Mouse (Mus musculus) layer of hippocampus, adult 2 months (tissue): ENCODE measurements at regions not wholly inside any gene's neighbourhood (a gene's known extent, or its start where the extent isn't known, plus 50 kb on each side); places are given as distances from the start of the nearest gene placed in this dataset.
"Not testable (repeated sequence)": the region's sequence is repeated elsewhere in the genome, so short reads cannot be mapped to it uniquely, and the experiment has no call there.

Experiments
- DNase-seq, 2 experiments: peaks; one replicate each; pipeline ENCODE4 v3.0.0; 2022; ENCODE audit warnings: low spot score in 2 of 2
- H3K27ac ChIP-seq: fragments of 200-600 bp; 2 replicates; pipeline ENCODE4 v1.8.1; 2022
- H3K4me3 ChIP-seq: fragments of 200-600 bp; 2 replicates; pipeline ENCODE4 v1.8.1; 2022; ENCODE audit warnings: mild to moderate bottlenecking
- CTCF ChIP-seq: fragments of 200-600 bp; conservative IDR thresholded peaks from 2 replicates; pipeline ENCODE4 v1.8.1; 2022; ENCODE audit warnings: antibody characterized with exemption, mild to moderate bottlenecking, moderate library complexity

DNA sequence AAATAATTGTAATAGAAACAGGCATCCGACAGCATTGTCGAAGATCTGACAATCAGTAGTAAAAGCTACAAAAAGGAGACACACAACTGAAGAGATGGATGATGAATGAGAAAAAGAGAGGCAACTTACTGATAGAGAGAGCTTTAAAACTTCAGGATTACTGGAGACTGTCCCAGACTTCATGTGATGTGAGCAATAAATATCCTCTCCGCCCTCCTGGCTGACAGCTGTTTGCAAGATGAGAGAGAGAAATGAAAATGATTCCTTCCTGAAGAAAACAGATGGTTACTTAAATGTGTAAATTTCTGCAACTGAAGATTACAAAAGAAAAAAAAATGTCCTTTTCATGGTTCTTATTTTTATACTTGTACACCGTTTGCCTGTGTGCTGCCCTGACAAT lies 306.7 kb upstream of the Ncam2 start:
- no peak overlapping the region for H3K4me3 ChIP-seq
- peak; percentile 15 to 47 for DNase-seq
- H3K27ac ChIP-seq, result no peak overlapping the region
- TF ChIP-seq CTCF, result no peak

DNA sequence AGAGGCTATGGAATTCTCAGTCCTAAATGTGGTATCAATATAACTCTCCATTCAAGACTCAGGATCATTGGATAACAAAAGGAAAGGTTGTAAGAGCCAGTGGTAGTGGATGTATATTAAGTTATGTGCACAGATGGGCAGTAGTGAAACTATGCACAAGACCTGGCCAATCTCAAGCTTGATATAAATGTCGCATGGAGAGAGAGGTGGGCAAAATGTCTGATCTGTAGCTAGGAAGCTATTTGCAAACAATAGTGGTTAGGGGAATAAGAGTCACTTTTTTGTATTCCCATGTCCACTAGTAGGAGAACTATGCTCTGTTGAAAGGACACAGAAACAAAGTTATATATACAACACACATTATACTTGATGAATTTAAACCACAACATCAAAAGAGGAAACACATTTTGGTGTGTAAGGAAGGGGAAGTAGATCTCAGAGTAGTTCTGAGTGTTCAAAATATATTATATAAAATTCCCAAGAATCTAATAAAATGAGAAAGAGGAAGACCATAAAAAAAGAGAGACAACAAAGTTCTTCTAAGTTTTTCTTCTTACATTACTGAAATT lies 279.7 kb upstream of the Ncam2 start:
- no peak overlapping the region for H3K4me3 ChIP-seq
- no peak for DNase-seq
- no peak overlapping the region for H3K27ac ChIP-seq
- no peak for TF ChIP-seq CTCF

DNA sequence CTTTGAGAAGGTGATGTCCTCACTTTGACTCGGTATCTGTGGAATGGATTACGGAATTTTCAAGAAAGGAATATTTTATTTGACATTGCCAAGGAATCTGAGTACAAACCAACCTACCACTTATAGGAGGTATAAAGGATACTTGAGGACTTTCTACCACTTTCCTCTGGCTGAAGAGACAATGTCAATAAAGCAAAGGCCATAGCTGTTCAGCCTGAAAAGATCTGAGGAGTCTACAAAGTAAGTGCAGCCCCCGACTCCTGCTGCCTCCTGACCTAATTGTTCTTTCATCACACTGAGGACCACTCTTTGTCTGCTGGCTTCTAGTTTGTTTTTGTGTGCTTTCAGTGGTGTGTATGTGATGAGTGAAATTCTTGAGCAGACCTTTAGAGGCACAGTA lies 269.5 kb upstream of the Ncam2 start:
- DNase-seq, result no peak
- Histone ChIP-seq H3K4me3 (no peak overlapping the region), H3K27ac (no peak overlapping the region)
- TF ChIP-seq CTCF, result no peak

DNA sequence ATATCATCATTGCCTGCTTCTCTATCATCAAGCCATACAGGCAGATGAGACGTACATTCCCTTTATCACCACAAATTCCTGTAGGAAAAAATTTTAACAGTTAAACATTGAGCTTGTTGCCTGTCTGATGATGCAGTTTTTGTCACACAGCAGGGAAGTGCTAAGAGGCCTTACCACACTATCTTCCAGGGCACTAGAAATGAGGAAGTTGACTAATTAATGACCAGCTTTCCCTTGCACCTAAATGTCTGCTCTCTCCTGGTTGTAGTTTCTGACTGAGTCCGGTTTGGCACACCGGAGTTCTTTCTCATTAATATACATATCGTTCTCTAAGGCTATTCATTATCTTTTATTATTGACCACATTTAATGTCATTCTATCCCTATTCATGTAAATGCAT lies 269.0 kb upstream of the Ncam2 start:
- DNase-seq, result no peak
- Histone ChIP-seq H3K27ac (no peak overlapping the region), H3K4me3 (no peak overlapping the region)
- no peak for TF ChIP-seq CTCF

DNA sequence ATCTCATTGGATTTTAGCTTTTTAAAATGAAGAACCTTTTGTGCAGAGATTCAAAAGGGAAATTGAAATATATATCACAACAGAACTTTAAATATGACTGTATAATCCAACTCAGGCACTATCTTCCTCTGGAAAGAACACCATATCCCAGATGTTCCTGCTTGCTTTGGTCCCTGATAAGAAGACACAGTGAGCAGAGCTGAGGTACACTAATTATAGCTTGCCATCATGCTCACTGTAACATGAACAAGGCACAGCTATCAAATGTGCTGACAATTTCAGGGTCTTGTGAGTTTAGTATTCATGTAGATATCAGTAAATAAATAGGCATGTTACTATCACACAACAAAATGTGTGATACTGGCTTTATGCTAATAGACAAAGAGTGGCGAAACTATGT lies 264.8 kb upstream of the Ncam2 start:
- DNase-seq, result no peak
- no peak for TF ChIP-seq CTCF
- no peak overlapping the region for H3K4me3 ChIP-seq
- H3K27ac ChIP-seq, result no peak overlapping the region

DNA sequence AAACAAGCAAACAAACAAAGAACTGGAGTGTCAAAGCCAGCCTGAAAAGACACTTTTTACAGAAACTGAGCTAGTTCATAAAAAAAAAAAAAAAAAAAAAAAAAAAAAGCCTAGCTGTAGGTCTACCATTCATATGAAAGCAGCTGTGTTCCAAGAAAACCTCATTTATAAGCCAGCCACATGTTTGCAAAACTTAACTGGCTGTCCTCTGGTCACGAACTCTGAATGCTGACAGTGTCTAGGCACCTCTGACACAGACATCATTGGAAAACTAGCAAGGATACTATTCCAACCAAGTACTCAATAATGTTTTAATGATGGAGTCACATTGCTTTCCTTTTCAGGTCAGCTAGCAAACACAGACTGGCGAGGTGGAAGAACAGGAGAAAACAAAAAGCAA lies 238.4 kb upstream of the Ncam2 start:
- no peak for TF ChIP-seq CTCF
- no peak for DNase-seq

DNA sequence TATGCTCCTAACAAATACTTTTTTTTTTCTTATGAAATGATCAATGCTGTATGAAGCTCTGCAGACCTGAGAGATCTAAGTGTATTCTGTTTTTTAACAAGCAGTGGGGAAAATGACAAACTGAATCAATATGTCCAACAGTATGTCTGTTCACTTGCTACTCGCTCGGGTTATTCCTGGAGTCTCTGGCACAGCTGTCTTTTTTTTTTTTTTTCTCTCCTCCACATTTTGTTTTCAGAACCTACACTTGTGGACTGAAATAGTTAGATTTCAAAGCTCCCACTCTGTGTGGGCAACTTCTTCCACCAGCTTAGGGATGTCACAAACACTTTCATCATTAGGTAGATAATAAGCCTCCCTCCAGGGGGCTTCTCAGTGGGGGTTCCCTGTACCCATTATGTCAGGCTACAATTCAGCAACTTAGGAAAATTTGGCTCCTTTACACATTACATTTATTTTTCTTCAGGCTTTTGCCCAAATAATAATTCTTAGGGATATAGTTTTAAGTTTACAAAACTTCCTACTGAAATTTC lies 218.9 kb upstream of the Ncam2 start:
- H3K4me3 ChIP-seq, result no peak overlapping the region
- no peak for DNase-seq
- no peak overlapping the region for H3K27ac ChIP-seq
- no peak for TF ChIP-seq CTCF

More for the DNA sequence above, 238.4 kb upstream of the Ncam2 start:
- no peak overlapping the region for H3K27ac ChIP-seq
- H3K4me3 ChIP-seq, result no peak overlapping the region

DNA sequence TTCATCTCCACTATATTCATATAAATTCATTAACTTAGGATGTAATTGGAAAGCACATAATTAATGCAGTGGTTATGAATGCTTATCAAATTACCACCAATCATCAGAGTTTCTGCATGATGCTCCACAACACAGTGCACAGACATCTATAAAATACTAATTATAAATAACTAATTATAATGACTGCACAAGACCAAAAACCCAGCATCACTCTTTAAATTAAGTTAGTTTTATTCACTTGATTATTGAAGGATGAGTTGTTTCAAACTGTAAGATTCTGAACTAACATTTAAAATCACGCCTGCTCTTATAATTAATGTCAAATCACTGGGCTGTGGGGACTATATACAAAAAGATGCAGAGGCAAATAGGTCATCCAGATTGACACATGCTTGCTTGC lies 212.7 kb upstream of the Ncam2 start:
- Histone ChIP-seq H3K27ac (no peak overlapping the region), H3K4me3 (no peak overlapping the region)
- TF ChIP-seq CTCF, result no peak
- no peak for DNase-seq

DNA sequence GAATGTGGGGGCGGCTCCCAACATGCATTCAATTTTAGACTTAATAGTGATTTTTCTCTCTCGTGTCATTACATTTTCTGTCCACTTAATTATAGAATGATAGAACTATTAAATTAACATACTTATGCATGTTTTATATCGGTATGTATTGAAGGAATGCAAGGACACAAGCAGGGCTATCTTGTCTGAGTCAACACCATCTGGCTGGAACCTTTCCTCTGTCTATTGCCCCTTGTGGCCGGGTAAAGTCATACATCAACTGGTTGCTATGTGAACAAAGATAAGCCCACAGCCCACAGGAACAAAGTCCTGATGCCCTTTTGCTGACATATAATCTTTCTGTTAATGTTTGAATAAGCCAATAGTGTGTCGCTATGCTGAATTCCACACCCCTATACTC lies 163.7 kb upstream of the Ncam2 start:
- not testable (repeated sequence) for DNase-seq, H3K27ac ChIP-seq, H3K4me3 ChIP-seq

DNA sequence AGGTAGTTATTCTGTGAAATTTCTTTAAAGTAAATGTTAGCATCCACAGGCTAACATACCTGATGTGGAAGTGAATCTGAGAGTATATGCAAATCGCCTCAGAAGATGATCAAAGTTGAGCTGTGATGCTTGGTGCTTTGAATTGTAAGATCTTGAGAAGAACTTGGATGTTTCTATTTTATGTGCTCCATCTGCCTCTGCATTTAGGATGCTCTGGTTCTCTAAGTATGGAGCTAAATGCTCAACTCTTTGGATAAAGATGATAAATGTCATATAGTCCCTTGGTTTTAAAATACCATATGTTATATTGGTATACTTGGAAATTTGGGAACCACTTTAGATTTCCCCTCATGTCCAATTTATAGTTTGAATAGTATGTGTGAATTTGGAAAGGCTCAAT lies 159.2 kb upstream of the Ncam2 start:
- Histone ChIP-seq H3K27ac (no peak overlapping the region), H3K4me3 (no peak overlapping the region)
- TF ChIP-seq CTCF, result no peak
- no peak for DNase-seq

DNA sequence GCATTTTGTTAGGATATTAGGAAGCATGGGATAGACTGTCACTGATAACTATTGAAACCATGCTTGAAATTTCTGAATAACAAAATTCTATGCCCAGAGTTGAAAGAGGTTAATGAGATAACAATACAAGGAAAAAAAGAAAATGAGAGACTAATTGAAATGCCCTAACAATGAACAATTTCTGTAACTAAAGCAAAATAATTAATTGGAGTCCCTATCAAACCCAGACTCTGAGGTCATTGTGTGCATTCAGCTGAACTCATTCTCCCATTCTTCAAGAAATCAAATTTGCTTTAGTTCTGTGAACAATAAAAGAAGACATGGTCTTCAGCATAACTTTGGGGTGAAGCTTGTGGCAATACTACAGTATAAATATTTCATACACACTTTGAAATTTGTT lies 154.8 kb upstream of the Ncam2 start:
- no peak for DNase-seq
- Histone ChIP-seq H3K4me3 (no peak overlapping the region), H3K27ac (no peak overlapping the region)
- no peak for TF ChIP-seq CTCF

DNA sequence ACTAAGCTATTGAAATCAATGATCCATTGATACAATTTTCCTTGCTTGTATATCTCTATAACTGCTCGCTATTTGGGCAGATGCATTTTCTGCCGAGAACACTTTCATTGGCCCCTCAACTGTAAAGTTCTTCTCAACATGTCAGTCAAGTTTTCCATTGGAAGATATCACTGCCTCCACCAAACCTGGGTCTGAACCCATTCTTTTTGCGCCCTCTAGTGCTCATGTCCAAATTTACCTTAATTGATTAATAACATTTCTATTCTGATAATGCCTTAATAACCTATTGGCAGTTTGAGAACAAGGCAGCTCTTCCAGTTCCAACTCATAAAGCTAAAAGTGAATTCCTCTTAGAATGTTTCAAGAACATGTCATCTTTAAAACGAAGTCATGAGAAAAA lies 132.2 kb upstream of the Ncam2 start:
- H3K4me3 ChIP-seq, result no peak overlapping the region
- H3K27ac ChIP-seq, result no peak overlapping the region
- TF ChIP-seq CTCF, result peak; percentile 78
- DNase-seq, result peak; percentile 13 to 39
